Mouse (Mus musculus): Measurements from ENCODE around the gene Serpina9. TPM values are rescaled to one million over a fixed set of nuclear protein-coding genes. Genes with fewer than 3 reads are reported as not detected.
"Not testable (repeated sequence)": the region's sequence is repeated elsewhere in the genome, so short reads cannot be mapped to it uniquely, and the experiment has no call there.

The Serpina9 gene
- polyA plus RNA-seq, 1 experiment from 2014 or later = 0.18 TPM

DNA sequence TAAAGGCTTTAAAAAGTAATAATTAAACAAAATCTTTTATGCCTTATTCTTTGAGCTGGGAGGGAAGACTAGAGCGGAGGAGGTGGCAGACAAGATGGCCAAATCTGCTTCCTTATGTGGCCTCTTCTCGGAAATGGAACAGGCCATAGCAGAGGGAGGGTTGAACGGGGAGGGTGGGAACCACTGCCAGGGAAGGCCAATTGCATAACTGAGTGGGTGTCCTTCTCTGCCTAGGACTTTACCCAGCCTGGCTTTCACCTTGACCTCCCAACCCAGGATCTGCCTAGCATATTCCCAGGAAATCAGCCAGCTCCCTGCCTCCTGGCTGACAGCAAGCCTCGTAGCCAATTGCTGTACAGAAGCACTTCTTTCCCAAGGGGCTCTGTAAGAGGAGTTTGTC lies 50.3 kb downstream of the Serpina9 start:
- Histone ChIP-seq H3K27me3 (no peaks in the 10 kb centered on the region), H3K9ac (no peak overlapping the region), H3K4me1 (replicated peaks) (no peaks in the 10 kb centered on the region), H3K36me3 (no peaks in the 10 kb centered on the region), H3K9me3 (replicated peaks) (no peaks in the 10 kb centered on the region; the same call in 1 of the 2 replicates), H3K27ac (no peak overlapping the region), H3K4me3 (no peak overlapping the region), H3K4me2 (no peak overlapping the region)
- no peak for ATAC-seq (replicated peaks; ENCODE audit: insufficient number of reproducible peaks, insufficient read depth, low FRiP score, low read depth)
- 74% methylated on average over 4 of the region's 4 CpGs for WGBS

DNA sequence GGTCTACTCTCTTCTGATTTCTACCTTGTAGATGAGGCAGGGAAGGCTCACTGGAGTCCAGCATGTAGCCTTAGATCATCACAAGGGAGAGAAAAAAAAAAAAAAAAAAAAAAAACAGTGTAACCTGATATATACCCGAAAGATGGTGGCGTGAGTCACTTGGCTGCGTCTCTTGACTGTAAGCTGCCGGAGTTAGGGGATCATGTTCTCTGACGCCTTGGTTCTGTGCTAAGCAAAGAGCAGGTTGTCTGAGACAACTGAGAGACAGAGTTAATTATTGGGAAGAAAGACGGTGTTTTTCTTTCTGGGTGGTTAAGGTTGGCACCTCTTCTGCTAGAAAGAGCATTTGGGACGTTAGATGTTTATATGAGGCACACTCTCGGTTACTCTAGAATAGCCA lies 50.7 kb downstream of the Serpina9 start:
- no peak overlapping the region for H3K4me3 ChIP-seq
- no peaks in the 10 kb centered on the region for H3K4me1 ChIP-seq (replicated peaks)
- no peaks in the 10 kb centered on the region for H3K36me3 ChIP-seq
- 69% methylated on average over 8 of the region's 8 CpGs for WGBS
- H3K4me2 ChIP-seq = no peak overlapping the region
- H3K27me3 ChIP-seq = no peaks in the 10 kb centered on the region
- H3K9me3 ChIP-seq (replicated peaks) = no peaks in the 10 kb centered on the region; the same call in 1 of the 2 replicates
- H3K27ac ChIP-seq = no peak overlapping the region
- no peak for ATAC-seq (replicated peaks; ENCODE audit: insufficient number of reproducible peaks, insufficient read depth, low FRiP score, low read depth)
- no peak overlapping the region for H3K9ac ChIP-seq

DNA sequence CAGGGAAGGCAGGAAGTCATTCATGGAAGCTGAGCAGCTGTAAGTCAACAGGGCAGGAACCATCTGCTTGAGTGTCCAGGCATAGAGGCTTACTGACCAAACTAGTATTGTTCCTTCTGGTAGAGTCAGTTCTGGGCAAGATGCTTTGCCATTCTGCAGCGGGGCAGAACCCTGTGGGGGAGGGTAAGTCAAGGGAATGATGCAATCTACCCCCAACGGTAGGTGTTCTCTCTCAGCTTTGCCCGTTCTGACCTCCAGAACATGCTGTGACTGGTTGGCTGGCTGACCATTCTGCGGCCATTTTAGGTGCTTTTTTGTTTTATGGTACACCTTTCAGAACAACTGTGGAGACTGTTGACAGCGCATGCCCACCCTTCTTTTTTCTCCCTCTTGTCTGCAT lies 51.2 kb downstream of the Serpina9 start:
- H3K4me3 ChIP-seq = no peak overlapping the region
- H3K9ac ChIP-seq = no peak overlapping the region
- no peaks in the 10 kb centered on the region; the same call in 1 of the 2 replicates for H3K9me3 ChIP-seq (replicated peaks)
- H3K36me3 ChIP-seq = no peaks in the 10 kb centered on the region
- ATAC-seq (replicated peaks; ENCODE audit: insufficient number of reproducible peaks, insufficient read depth, low FRiP score, low read depth) = no peak
- H3K27ac ChIP-seq = no peak overlapping the region
- WGBS = 74% methylated on average over 5 of the region's 5 CpGs
- no peaks in the 10 kb centered on the region for H3K4me1 ChIP-seq (replicated peaks)
- no peak overlapping the region for H3K4me2 ChIP-seq
- H3K27me3 ChIP-seq = no peaks in the 10 kb centered on the region

DNA sequence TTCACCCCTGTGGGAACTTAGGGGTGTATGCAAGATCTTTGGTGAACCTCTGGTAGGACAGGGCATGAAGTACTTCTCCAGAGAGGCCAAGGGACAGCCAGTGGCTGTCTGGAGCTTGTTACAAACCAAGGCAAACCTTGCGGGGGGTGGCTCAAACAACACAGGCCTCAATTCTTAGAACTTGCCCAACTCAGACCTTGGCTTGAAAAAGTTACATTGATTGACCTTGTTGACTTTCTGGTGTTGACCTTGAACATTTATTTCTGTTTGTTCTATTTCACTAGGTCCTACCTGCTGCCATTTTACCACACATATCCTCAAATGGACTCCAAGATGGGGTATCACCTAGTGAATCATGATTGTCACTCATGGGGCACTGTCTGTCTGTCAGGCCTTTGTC lies 51.8 kb downstream of the Serpina9 start:
- WGBS = 95% methylated on average over 1 of the region's 1 CpGs
- no peak for ATAC-seq (replicated peaks; ENCODE audit: insufficient number of reproducible peaks, insufficient read depth, low FRiP score, low read depth)
- Histone ChIP-seq H3K9ac (no peak overlapping the region), H3K36me3 (no peaks in the 10 kb centered on the region), H3K9me3 (replicated peaks) (no peaks in the 10 kb centered on the region; the same call in 1 of the 2 replicates), H3K27me3 (no peaks in the 10 kb centered on the region), H3K27ac (no peak overlapping the region), H3K4me1 (replicated peaks) (no peaks in the 10 kb centered on the region), H3K4me3 (no peak overlapping the region), H3K4me2 (no peak overlapping the region)

DNA sequence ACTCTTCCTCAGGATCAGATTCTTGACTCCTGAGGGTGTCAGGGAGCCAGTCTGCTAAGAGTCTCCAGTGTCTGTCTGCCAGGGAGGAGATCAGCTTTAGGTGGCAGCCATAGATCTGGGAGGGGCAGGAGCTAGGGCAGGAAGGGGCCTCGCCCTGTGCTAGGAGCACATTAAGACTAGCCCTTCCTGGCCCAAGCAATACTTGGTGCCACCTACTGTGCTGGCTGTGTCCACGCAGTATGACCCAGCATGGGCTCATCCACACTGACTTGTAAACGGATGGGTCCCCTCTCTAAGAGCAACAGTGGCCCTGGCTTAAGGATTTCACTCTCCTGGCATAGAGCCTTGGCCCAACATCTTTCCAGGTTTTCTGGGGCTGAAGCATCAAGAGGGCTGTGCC lies 54.8 kb downstream of the Serpina9 start, which contains the start of gene Serpina1e:
Gene Serpina1e (minus strand): TSS at position 178 of the 400 bp plus-strand sequence.
- no peak within 1 kb of the TSS for H3K4me3 ChIP-seq
- no peaks in the 10 kb centered on the region for H3K4me1 ChIP-seq (replicated peaks)
- no peak within 1 kb of the TSS for H3K4me2 ChIP-seq
- H3K27ac ChIP-seq = no peak within 1 kb of the TSS
- 72% methylated on average over 3 of the region's 3 CpGs for WGBS
- no peaks in the 10 kb centered on the region for H3K27me3 ChIP-seq
- H3K36me3 ChIP-seq = no peaks in the 10 kb centered on the region
- no peaks in the 10 kb centered on the region for H3K9me3 ChIP-seq (replicated peaks)
- no peak within 1 kb of the TSS for H3K9ac ChIP-seq
- no peak for ATAC-seq (replicated peaks; ENCODE audit: insufficient number of reproducible peaks, insufficient read depth, low FRiP score, low read depth)

DNA sequence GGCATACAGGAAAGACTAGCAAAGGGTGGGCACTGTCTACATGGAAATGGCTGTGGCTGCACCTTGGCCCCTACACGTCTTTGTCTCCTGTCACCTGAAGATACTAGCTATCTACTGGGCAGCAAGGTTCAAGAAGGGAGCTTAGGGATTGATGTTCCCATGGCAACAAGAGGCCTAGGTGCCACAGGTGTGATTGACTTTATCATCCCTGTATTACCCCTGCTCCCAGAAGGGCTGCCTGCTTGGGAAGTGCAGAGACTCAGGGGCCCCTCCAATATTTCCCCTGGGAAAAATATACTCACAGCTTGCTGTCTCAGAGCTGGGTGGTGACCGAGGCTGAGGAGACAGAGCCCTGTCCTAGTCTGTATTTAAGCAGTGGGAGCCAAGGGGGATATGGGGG lies 57.0 kb downstream of the Serpina9 start:
- not testable (repeated sequence) for H3K4me2 ChIP-seq; ATAC-seq (replicated peaks; ENCODE audit: insufficient number of reproducible peaks, insufficient read depth, low FRiP score, low read depth); H3K36me3 ChIP-seq; H3K27ac ChIP-seq; H3K9ac ChIP-seq; H3K4me1 ChIP-seq (replicated peaks); H3K4me3 ChIP-seq; H3K27me3 ChIP-seq; H3K9me3 ChIP-seq (replicated peaks)
- 66% methylated on average over 2 of the region's 2 CpGs for WGBS

DNA sequence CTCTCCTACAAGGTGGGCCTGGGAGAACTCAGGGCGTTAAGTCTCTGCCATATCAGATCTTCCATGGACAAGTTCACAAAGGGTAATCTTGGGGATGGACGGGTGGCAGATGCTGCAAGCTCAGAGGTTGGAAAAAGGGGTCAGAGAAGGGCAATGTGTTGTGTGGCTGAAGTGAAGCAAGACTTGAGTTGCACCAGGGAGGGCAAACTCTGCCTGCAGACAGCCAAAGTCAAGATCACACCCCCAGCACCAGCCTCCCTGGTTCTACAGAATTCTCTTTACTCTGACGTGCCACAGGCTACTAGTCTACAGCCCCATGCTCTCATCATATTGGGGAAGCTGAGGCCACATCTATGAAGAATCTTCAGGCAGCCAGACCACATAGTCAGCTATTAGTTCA lies 60.6 kb downstream of the Serpina9 start:
- H3K36me3 ChIP-seq; H3K4me1 ChIP-seq (replicated peaks); H3K27me3 ChIP-seq; H3K27ac ChIP-seq; H3K9ac ChIP-seq; H3K4me3 ChIP-seq; H3K4me2 ChIP-seq; ATAC-seq (replicated peaks; ENCODE audit: insufficient number of reproducible peaks, insufficient read depth, low FRiP score, low read depth); H3K9me3 ChIP-seq (replicated peaks): not testable (repeated sequence)
- WGBS = 66% methylated on average over 3 of the region's 3 CpGs

DNA sequence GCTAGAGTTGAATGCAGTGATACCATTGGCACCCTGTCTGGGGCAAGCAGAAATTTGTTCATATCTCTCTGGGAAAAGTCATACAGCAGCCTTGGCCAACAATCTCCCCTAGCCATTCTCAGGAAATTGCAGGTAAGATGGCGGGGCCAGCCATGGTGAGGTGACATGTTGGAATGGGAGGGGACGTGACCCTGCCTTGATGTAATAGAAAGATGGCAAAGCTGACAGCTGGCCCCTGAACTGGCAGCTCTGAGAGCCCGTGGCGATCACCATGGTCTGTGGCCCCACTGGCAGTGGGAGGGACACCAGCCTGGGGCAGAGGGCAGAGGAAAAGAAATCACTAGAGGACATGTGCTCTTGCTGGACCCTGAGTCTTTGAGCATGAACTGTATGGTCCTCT lies 67.3 kb downstream of the Serpina9 start:
- Histone ChIP-seq H3K4me2 (no peak overlapping the region), H3K27ac (no peak overlapping the region), H3K36me3 (no peaks in the 10 kb centered on the region), H3K4me3 (no peak overlapping the region), H3K9ac (no peak overlapping the region), H3K4me1 (replicated peaks) (no peaks in the 10 kb centered on the region), H3K27me3 (no peaks in the 10 kb centered on the region), H3K9me3 (replicated peaks) (no peaks in the 10 kb centered on the region)
- ATAC-seq (replicated peaks; ENCODE audit: insufficient number of reproducible peaks, insufficient read depth, low FRiP score, low read depth) = no peak
- WGBS = 71% methylated on average over 4 of the region's 4 CpGs

Other genes with a start within 250 kb of the Serpina9 start
- 0.40 and 2.0 TPM in 2 replicates for gene Serpina1d, start 240.2 kb downstream of the Serpina9 start, polyA plus RNA-seq (2015; fragmentation: Nextera tagmentation; extraction: Ambion mirVana)
- gene Serpina1b, start 183.4 kb downstream of the Serpina9 start, polyA plus RNA-seq (2015; fragmentation: Nextera tagmentation; extraction: Ambion mirVana) = 1.5 and 5.7 TPM in 2 replicates
- gene Serpina1a, start 150.2 kb downstream of the Serpina9 start, polyA plus RNA-seq (2015; fragmentation: Nextera tagmentation; extraction: Ambion mirVana) = 1.00 and 4.2 TPM in 2 replicates
- gene Serpina1c, start 108.9 kb downstream of the Serpina9 start, polyA plus RNA-seq (2015; fragmentation: Nextera tagmentation; extraction: Ambion mirVana) = 0.43 and 1.8 TPM in 2 replicates
- gene Serpina1e, start 54.8 kb downstream of the Serpina9 start, polyA plus RNA-seq (2015; fragmentation: Nextera tagmentation; extraction: Ambion mirVana) = 0.40 and 1.6 TPM in 2 replicates
- gene Serpina11, start 23.8 kb downstream of the Serpina9 start, polyA plus RNA-seq (2015; fragmentation: Nextera tagmentation; extraction: Ambion mirVana) = not detected in 2 replicates
- not detected in 2 replicates for gene Serpina12, start 30.7 kb upstream of the Serpina9 start, polyA plus RNA-seq (2015; fragmentation: Nextera tagmentation; extraction: Ambion mirVana)
- not detected in 2 replicates for gene Serpina5, start 87.4 kb upstream of the Serpina9 start, polyA plus RNA-seq (2015; fragmentation: Nextera tagmentation; extraction: Ambion mirVana)
- gene Serpina3a, start 99.0 kb upstream of the Serpina9 start, polyA plus RNA-seq (2015; fragmentation: Nextera tagmentation; extraction: Ambion mirVana) = not detected in 2 replicates
- 0.11 TPM in 1 of 2 replicates, not detected in the other for gene Serpina3b, start 114.2 kb upstream of the Serpina9 start, polyA plus RNA-seq (2015; fragmentation: Nextera tagmentation; extraction: Ambion mirVana)
- gene Serpina3c, start 140.1 kb upstream of the Serpina9 start, polyA plus RNA-seq (2015; fragmentation: Nextera tagmentation; extraction: Ambion mirVana) = 0.10 TPM in 1 of 2 replicates, not detected in the other
- gene Serpina3f, start 200.8 kb upstream of the Serpina9 start, polyA plus RNA-seq (2015; fragmentation: Nextera tagmentation; extraction: Ambion mirVana) = 0.06 and 0.25 TPM in 2 replicates
- gene Serpina3g, start 222.5 kb upstream of the Serpina9 start, polyA plus RNA-seq (2015; fragmentation: Nextera tagmentation; extraction: Ambion mirVana) = 2.9 and 11.3 TPM in 2 replicates
- 0.25 and 3.2 TPM in 2 replicates for gene Serpina3i, start 249.4 kb upstream of the Serpina9 start, polyA plus RNA-seq (2015; fragmentation: Nextera tagmentation; extraction: Ambion mirVana)

Measured in heart, embryonic 15.5 days (tissue).